Mouse (Mus musculus) gastrocnemius, postnatal 4 days (tissue): ENCODE measurements at regions not wholly inside any gene's neighbourhood (a gene's known extent, or its start where the extent isn't known, plus 50 kb on each side); places are given as distances from the start of the nearest gene placed in this dataset.
A peak's percentile ranks its signal among the peaks of the same experiment; 100 is the strongest.

ENCODE experiments used
- DNase-seq, 2 experiments: peaks; one replicate each; pipeline ENCODE4 v3.0.0; 2021 to 2022; ENCODE audit warnings: low spot score in 2 of 2, mixed read lengths in 2 of 2

DNA sequence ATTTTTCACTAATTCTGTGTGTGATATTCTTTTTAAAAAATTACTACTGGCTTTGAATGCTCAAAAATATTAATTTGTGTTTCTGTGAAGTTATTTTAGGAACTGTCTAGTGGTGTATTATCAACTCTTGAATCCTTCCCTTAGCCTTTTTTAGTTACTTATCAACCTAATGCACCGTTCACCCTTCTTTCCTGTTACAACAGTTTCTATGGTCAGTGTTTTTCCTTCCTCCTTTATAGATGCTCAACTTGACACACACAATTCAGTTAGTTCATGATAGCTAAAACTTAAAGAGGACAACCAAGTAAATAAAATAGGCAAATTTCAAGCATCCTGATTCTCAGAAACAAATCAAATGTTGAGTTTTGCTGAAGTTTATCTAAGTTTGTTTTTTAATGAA lies 506.9 kb downstream of the Flrt2 start:
- no peak for DNase-seq

- DNase-seq, result no peak
Observed at GRCm38 (mm10) chr12:96201855-96202254, 509.8 kb downstream of the Flrt2 start.

GRCm38 (mm10) chr12:96226446-96226845 lies 534.4 kb downstream of the Flrt2 start:
- no peak for DNase-seq

GRCm38 (mm10) chr12:96228714-96229113 lies 536.7 kb downstream of the Flrt2 start:
- no peak for DNase-seq

- no peak for DNase-seq
Observed at GRCm38 (mm10) chr12:96235510-96235909, 543.5 kb downstream of the Flrt2 start.

DNA sequence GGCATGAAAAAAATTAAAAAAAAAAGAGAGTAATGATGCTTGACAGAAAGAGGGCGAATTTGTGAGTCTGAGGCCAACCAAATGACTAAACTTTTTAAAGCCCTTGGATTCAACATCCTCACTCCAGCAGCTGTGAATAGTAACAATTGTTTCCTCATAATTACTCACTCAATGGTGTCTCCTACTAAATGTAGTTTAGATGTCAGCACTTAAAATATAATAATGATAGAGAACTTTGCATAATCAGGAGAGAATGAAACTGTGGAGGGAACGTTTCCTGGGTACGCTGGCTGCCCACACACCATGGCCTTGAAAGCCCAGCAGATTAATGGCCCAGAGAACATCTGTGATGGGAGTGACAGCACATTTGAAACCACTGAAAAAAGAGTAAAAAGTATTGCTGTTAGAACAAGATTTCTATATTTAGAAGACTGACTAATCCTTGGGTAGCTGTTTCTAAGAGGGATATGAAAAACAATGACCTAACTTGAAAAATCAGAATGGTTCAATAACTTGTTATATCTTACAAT lies 544.0 kb downstream of the Flrt2 start:
- DNase-seq, result no peak

GRCm38 (mm10) chr12:96239642-96240041 lies 547.6 kb downstream of the Flrt2 start:
- no peak for DNase-seq

GRCm38 (mm10) chr12:96261978-96262377 lies 570.0 kb downstream of the Flrt2 start:
- DNase-seq, result no peak

GRCm38 (mm10) chr12:96275894-96276293 lies 583.9 kb downstream of the Flrt2 start:
- no peak for DNase-seq

DNA sequence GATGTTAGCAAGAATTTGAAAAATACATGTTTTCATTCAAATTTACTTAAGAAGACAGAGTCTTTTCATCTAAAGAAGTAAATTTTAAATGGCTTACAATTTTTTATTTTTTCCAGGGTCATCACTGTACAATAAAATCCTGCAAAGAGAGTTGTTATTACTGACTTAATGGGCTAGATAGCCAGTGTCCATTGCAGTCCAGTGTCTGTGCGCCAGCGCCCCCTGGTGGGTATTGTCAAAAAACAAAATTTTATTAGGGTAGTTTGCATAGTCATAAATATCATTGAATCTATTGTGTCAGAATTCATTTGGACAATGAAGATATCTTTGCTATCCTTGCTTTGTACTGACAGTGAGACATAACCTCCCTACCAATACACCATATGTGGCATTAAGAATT lies 619.1 kb downstream of the Flrt2 start:
- peak; percentile 25 to 48 for DNase-seq

DNA sequence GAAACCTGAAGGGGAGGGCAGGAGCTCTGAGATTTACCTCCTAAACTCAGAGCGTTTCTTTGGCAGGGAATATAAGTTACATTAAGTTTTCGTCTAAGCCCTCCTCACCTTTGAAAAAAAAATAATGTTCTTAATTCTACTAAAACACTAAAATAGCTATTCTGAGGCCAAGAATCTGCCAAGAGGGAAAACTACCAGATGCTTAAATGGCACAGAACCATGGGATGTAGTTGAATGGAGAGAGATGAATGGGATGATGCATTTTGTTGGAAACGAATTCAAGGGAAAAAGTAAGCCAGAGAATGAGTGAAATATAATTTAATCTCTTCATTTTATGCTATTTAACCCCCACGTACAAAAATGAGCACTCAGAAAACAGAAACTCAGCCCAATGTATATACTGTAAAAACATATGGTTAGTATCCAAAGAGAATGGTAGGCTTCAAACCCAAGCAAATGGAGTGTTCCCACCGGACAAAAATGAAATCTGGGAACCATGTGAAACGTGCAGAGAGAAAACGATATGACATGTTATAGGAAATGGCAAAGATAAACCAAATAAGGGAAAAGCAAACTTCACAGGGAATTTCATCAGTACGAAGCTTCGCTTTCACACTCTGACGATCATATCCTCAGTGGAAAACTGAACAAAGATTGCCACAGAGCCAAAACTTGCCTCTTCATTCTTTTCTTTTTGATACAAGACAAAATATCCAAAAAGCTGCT lies 631.2 kb downstream of the Flrt2 start:
- DNase-seq, result no peak

GRCm38 (mm10) chr12:96351143-96351542 lies 659.1 kb downstream of the Flrt2 start:
- no peak for DNase-seq

DNA sequence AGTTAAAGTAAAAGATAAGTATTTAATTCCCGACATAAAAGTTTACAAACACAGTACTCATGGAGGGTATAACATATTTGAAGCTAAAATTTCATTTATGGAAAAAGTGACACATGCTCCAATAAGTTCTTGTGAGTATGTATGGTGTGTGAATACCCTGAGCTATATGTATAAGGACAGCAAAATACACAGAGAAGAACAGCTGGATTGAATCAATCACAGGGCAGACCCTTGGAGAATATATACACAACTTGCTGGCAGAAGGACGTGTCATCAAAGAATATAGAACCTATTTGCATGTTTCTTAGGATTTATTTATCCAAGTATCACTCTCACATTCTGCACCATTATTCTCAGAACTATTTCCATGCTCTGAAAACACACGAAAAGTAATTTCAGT lies 686.9 kb downstream of the Flrt2 start:
- DNase-seq, result no peak

DNA sequence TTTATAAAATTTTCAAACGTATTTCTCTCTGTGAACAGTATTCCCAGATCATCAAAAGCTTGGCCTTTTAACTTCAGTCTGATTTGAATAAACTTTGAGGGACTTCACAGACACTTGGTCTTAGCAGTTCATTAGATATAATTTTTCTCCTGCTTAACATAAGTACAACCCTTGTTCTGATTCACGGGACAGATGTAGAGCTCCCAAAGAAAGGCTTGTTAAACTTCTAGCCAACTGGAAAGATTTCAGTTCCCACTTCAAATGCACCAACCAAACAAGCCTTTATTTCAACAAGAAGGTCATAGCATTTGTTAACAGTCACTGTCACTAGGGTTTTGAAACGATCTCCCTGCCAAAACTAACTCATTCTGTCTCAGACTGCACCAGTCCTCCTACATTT lies 727.1 kb downstream of the Flrt2 start:
- DNase-seq, result no peak

DNA sequence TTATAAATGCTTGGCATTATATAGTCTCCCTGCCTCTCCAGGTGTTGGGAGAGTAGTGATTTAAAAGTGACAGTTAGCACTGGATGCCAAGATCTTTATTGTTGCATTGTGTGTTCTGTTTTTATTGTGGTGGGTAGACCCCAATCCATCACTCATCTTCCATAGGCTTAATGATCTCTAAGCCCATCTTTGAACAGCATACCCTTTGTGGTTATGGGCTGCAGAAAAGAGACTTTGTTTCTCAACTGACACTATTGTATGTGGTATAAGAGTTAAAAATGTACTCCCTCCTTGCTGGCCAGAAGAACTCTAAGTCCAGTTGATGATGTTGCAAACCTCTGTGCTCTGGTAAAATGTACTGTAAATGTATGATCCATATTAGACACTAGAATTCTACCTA lies 727.5 kb downstream of the Flrt2 start:
- no peak for DNase-seq

GRCm38 (mm10) chr12:96427589-96427988 lies 735.6 kb downstream of the Flrt2 start:
- no peak for DNase-seq

DNA sequence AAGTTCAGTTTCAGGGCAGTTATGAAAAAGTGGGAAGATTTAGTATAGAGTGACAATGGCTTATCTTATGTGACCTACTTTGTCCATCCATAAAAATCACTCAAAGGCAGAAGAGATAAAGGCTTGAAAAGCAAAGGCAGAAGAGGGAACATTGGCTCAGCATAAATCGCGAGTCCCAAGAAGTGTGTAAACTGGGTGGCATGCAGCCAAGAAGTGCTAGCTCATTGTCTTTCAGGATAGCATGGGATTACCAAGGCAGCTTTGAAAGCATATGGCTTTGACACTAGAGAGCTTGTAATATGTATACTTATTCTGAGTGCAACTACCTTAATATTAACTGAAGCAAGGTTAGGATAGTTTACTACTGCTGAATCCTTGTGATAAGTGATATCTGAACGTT lies 750.5 kb downstream of the Flrt2 start:
- no peak for DNase-seq

GRCm38 (mm10) chr12:96453374-96453773 lies 761.3 kb downstream of the Flrt2 start:
- DNase-seq, result no peak

DNA sequence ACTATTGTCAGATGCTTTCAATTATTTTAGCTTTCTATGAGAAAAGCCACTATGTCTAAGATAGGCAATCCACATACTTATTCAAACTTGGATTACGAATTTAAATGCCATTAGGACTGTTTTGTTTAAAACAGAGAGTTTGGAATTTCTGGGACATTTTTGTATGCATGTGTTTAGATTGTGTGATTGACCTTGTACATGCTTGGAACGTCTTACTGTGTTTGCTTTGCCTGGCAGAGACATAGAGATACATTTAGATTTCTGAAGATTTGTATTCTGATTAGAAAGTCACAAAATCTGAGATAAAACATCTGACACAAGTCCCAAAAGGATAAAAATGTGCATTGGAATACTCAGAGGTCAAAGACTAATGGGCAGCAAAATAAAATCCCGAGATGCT lies 784.3 kb downstream of the Flrt2 start:
- DNase-seq, result no peak

DNA sequence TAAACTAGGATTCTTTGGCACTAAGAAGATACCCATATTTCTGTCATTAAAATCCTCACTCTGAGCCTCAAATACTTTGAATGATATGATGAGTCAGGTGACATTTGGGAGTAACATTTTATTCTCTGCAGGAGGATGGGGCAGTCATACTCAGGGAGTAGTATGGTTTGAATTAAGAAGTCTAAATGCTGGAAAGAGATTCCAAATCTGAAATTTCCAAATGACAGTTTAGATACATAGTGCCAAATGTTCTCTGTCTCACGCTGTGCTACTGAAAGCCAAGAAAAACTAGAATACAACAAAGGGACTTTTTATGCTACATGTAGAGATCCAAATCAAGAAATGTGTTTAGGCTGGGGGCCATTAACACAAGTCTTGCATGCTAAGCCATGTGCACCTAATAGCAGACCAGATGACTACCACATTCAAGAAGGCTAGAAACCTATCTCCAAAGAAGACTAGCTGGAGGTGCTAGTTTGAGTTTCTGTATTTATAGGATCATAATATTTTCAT lies 796.5 kb downstream of the Flrt2 start:
- no peak for DNase-seq

DNA sequence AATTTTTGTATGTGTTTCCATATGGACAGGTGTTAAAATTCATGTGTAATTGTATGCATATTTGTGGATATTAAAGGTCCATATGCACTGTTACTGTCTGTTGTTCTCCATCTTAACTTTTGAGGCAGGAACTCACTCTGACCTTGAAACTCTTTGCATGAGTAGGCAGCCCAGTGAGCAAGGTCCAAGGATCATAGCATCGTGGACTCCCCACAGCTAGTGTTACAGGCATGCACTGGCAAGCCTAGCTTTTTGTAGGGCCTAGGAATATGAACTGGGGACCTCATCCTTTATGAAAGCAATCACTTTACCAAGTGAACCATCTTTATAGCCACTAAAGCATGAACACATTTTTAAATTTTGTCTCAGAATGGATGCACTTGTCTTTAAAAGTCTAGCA lies 817.6 kb downstream of the Flrt2 start:
- DNase-seq, result no peak

- DNase-seq, result no peak
Observed at GRCm38 (mm10) chr12:96558824-96559223, 866.8 kb downstream of the Flrt2 start.

- DNase-seq, result no peak
Observed at GRCm38 (mm10) chr12:96594845-96595244, 902.8 kb downstream of the Flrt2 start.
